Mouse (Mus musculus): Measurements from ENCODE around the gene Tspan31.

DNA sequence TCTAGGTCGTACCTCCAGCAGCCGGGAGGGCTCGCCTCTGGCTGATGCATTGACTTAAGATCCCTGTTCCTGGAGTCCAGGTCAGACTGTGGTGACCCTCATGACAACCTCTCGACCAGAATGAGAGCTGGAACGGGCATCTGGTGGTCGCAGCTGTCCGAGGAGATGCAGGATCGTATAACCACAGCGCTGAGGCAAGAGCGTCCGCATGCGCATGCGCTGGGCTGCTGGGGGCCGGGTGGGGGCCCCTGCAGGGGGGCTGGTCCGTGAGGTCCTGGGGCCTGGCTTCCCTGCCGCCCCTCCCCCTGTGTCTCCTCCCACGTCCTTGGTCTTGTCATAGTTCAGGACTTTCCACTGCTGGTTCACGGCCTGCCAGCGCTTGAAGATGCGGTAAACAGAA, 13.6 kb downstream of the Tspan31 start:
- TF ChIP-seq CTCF (IDR thresholded peaks at IDR 0.05; ENCODE audit: borderline replicate concordance, insufficient read depth, low read depth, low read length), result no peak
- TF ChIP-seq POLR2A (IDR thresholded peaks at IDR 0.05; ENCODE audit: borderline replicate concordance, insufficient read depth, low read length), result no peak

Measured in cerebellum, adult 2 months (tissue).